Mouse (Mus musculus) megakaryocyte, embryonic 14.5 days (primary cell): ENCODE measurements at regions not wholly inside any gene's neighbourhood (a gene's known extent, or its start where the extent isn't known, plus 50 kb on each side); places are given as distances from the start of the nearest gene placed in this dataset.

Experiments used
- H3K27me3 ChIP-seq: replicated peaks from 2 replicates; pipeline ENCODE3; 2012; ENCODE audit warnings: inconsistent platforms
- H3K36me3 ChIP-seq: replicated peaks from 2 replicates; pipeline ENCODE3; 2012; ENCODE audit warnings: low read length, inconsistent platforms, mixed read lengths
- H3K4me1 ChIP-seq: 2 replicates; pipeline ENCODE4 v1.6.1; 2012; ENCODE audit warnings: inconsistent platforms
- H3K4me3 ChIP-seq: replicated peaks from 2 replicates; pipeline ENCODE3; 2012; ENCODE audit warnings: moderate library complexity, mild to moderate bottlenecking, inconsistent platforms
- H3K9me3 ChIP-seq: 2 replicates; pipeline ENCODE4 v1.6.1; 2012; ENCODE audit warnings: inconsistent platforms
- FLI1 ChIP-seq: IDR thresholded peaks from 2 replicates; pipeline ENCODE4 v1.6.1; 2012; ENCODE audit warnings: low read length, inconsistent platforms, mixed read lengths
- GATA1 ChIP-seq: IDR thresholded peaks from 3 replicates; pipeline ENCODE4 v1.6.1; 2012; ENCODE audit warnings: mixed read lengths, low read length, inconsistent platforms, borderline replicate concordance

- Histone ChIP-seq H3K4me1 (no peaks in the 10 kb centered on the region), H3K9me3 (0 out of 2 replicates have a peak, but pooled peaks cover 2% of the 10 kb centered on the region), H3K4me3 (no peak overlapping the region), H3K27me3 (no peaks in the 10 kb centered on the region), H3K36me3 (no peaks in the 10 kb centered on the region)
- TF ChIP-seq FLI1 (no peak), GATA1 (no peak)
Measured at GRCm38 (mm10) chr3:41348795-41349194, 206.7 kb upstream of the Jade1 start.

GRCm38 (mm10) chr3:41346863-41347262 is 208.7 kb upstream of the Jade1 start:
- peaks cover 8% of the 10 kb centered on the region; the same call in 1 of the 2 replicates for H3K9me3 ChIP-seq
- no peak for TF ChIP-seq GATA1
- no peak for TF ChIP-seq FLI1
- H3K4me1 ChIP-seq = no peaks in the 10 kb centered on the region

DNA sequence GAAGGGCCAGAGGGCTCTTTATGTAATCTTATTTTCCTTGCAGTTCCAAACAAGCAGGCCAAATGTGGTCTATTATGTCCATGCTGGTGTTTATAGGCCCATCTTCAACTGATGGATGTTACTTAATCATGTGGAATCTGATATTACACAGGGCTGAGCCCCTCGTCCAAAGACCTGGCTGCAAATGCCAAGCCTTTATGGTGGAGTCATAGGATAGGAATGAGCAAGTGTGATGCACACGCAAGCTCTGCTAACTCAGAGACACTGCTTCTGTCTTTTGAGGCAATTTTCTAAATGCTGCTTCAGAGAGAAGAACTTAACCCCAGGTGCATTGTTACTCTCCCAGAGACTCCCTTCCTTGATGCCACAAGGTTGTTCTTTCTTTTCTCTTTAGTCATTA is 212.1 kb upstream of the Jade1 start:
- TF ChIP-seq GATA1 = no peak
- TF ChIP-seq FLI1 = no peak
- no peaks in the 10 kb centered on the region for H3K4me1 ChIP-seq
- H3K27me3 ChIP-seq = no peaks in the 10 kb centered on the region

More at GRCm38 (mm10) chr3:41346863-41347262, 208.7 kb upstream of the Jade1 start:
- Histone ChIP-seq H3K36me3 (no peaks in the 10 kb centered on the region), H3K4me3 (no peak overlapping the region), H3K27me3 (no peaks in the 10 kb centered on the region)

DNA sequence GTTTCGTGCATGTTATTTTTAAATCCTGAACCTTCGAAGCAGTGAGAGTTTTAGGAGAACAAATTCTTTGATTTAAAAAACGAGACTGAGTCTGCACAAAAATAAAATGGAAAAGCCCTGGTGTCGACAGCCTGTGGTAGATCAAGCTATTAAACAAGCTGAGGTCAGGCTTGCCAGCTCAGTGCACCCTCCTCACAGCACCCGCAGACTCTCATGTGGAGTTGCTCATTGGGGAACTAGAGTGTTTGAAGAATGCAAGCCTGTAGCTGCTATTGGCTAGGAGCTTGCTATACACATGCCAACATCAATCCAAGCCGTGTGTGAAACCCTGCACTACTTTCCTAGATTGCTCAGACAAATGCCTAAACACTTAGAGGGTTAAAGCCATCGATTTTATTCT is 223.1 kb upstream of the Jade1 start:
- no peaks in the 10 kb centered on the region for H3K36me3 ChIP-seq
- peaks cover 18% of the 10 kb centered on the region for H3K9me3 ChIP-seq
- no peaks in the 10 kb centered on the region for H3K4me1 ChIP-seq
- H3K27me3 ChIP-seq = no peaks in the 10 kb centered on the region
- TF ChIP-seq GATA1 (no peak), FLI1 (no peak)
- no peak overlapping the region for H3K4me3 ChIP-seq

More for the DNA sequence above, 212.1 kb upstream of the Jade1 start:
- H3K36me3 ChIP-seq = no peaks in the 10 kb centered on the region
- H3K4me3 ChIP-seq = no peak overlapping the region
- peaks cover 8% of the 10 kb centered on the region; the same call in 1 of the 2 replicates for H3K9me3 ChIP-seq

DNA sequence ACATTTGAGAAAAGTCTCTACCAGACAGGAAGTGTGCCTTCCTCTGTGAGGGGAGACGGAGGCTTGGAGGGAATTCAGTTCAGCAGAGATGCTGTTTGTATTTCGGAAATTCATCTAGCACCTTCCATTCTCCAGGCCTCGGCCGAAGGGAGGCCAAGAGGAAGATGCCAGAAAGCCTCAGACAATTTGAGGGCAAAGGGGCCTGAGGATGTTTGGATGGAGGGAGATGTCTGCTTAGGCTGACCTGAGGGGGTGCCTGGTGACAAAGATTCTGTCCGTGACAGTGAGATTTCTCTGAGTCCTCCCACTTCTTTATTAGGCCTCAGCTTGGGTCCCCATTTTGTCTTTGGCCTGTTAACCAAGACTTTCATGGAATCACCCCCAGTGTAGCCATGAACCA is 225.2 kb upstream of the Jade1 start:
- no peak overlapping the region for H3K4me3 ChIP-seq
- no peaks in the 10 kb centered on the region for H3K36me3 ChIP-seq
- no peaks in the 10 kb centered on the region for H3K27me3 ChIP-seq
- H3K4me1 ChIP-seq = no peaks in the 10 kb centered on the region
- TF ChIP-seq GATA1 (no peak), FLI1 (no peak)
- peaks cover 18% of the 10 kb centered on the region for H3K9me3 ChIP-seq

DNA sequence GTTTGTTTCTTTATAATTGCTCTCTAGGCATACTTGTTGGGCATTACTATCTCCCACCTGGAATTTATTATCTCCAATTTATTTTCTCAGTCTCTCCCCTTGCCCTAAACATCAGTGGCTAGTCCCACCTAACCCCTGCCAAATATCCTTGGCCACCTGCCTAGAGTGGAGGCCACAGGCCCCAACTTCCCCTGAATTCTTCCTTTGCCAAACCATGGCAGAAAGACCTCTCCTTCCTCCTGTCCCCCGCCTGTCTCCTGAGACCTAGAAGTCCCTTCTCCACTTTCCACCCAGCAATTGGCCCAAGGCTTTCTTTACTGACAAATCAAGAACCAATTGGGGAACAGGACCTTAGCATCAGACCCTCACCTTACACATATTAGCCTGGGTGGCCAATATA is 226.7 kb upstream of the Jade1 start:
- Histone ChIP-seq H3K27me3 (no peaks in the 10 kb centered on the region), H3K4me1 (no peaks in the 10 kb centered on the region), H3K36me3 (no peaks in the 10 kb centered on the region), H3K9me3 (peaks cover 12% of the 10 kb centered on the region), H3K4me3 (no peak overlapping the region)
- TF ChIP-seq GATA1 (no peak), FLI1 (no peak)

GRCm38 (mm10) chr3:41326211-41327104 is 229.1 kb upstream of the Jade1 start:
- no peak for TF ChIP-seq GATA1
- TF ChIP-seq FLI1 = no peak
- 0 out of 2 replicates have a peak, but pooled peaks cover 4% of the 10 kb centered on the region for H3K9me3 ChIP-seq
- no peak overlapping the region for H3K4me3 ChIP-seq
- no peaks in the 10 kb centered on the region for H3K36me3 ChIP-seq
- no peaks in the 10 kb centered on the region for H3K4me1 ChIP-seq
- no peaks in the 10 kb centered on the region for H3K27me3 ChIP-seq

DNA sequence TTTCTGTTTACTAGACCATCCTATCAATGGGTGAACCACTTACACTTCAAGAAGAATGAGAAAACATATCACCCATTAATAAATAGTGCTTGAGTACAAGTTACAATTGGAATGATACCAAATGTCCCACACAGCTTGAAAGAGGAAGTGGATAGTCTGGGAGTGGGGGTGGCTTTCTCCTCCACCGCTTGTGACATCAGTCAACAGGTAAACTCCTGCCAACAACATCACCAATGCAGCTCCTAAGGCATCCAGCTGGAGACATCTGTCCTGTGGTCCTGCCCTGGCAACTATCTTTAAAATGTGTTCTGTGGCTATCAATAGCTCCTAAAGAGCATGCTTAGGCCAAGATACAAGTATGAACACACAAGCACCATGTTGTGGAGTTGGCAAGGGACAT is 233.7 kb upstream of the Jade1 start:
- no peaks in the 10 kb centered on the region for H3K27me3 ChIP-seq
- no peaks in the 10 kb centered on the region for H3K4me1 ChIP-seq
- peaks cover 16% of the 10 kb centered on the region for H3K9me3 ChIP-seq
- H3K4me3 ChIP-seq = no peak overlapping the region
- TF ChIP-seq FLI1 (no peak), GATA1 (no peak)
- H3K36me3 ChIP-seq = no peaks in the 10 kb centered on the region

- no peak for TF ChIP-seq FLI1
- no peak for TF ChIP-seq GATA1
- H3K27me3 ChIP-seq = no peaks in the 10 kb centered on the region
- H3K36me3 ChIP-seq = no peaks in the 10 kb centered on the region
- H3K4me1 ChIP-seq = no peaks in the 10 kb centered on the region
- no peak overlapping the region for H3K4me3 ChIP-seq
- peaks cover 16% of the 10 kb centered on the region for H3K9me3 ChIP-seq
Measured at GRCm38 (mm10) chr3:41319214-41319856, 236.2 kb upstream of the Jade1 start.
